Mouse (Mus musculus) frontal cortex, adult (tissue): ENCODE measurements at regions not wholly inside any gene's neighbourhood (a gene's known extent, or its start where the extent isn't known, plus 50 kb on each side); places are given as distances from the start of the nearest gene placed in this dataset.

Source experiments
- ATAC-seq: cut with Nextera tagmentation; 2 replicates; pipeline ENCODE4 v1.9.2; 2017; ENCODE audit warnings: mild to moderate bottlenecking, moderate library complexity, mixed read lengths; ENCODE audit not compliant: low TSS enrichment

DNA sequence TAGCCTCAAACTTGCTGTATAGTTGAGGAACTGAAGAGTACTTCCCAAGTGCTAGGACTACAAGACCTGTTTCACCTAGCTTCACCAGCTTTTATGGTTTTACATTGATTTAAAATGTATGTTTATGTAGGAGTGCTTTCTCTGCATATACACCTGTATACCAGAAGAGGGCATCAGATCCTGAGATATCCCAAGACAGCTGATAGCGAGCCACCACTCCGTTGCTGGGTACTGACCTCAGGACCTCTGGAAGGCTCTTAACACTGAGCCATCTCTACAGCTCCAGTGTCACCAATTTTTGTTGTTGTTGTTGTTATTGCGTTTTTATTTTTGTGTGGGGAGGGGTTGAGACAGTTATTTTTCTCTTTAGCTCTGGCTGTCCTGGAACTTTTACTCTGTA, 55.9 kb upstream of the Ddx3x start:
- ATAC-seq = peak; percentile 67

DNA sequence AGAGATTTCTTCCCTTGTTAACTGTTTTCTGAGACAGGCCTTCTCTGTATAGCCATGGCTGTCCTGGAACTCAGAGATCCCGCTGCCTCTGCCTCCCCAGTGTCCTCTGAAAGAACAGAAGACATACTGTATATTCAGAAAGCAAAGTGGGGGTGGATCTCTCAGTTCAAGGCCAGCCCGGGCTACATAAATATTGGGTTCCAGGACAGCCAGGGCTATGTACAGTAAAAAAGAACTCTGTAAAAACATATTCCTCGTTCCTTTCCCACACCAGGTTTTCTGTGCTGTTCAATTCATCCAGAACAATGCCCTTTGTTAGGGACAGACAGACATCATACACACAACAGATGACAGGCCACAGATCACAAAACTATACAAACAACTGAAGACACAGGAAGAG, 54.3 kb upstream of the Ddx3x start:
- ATAC-seq = no peak

DNA sequence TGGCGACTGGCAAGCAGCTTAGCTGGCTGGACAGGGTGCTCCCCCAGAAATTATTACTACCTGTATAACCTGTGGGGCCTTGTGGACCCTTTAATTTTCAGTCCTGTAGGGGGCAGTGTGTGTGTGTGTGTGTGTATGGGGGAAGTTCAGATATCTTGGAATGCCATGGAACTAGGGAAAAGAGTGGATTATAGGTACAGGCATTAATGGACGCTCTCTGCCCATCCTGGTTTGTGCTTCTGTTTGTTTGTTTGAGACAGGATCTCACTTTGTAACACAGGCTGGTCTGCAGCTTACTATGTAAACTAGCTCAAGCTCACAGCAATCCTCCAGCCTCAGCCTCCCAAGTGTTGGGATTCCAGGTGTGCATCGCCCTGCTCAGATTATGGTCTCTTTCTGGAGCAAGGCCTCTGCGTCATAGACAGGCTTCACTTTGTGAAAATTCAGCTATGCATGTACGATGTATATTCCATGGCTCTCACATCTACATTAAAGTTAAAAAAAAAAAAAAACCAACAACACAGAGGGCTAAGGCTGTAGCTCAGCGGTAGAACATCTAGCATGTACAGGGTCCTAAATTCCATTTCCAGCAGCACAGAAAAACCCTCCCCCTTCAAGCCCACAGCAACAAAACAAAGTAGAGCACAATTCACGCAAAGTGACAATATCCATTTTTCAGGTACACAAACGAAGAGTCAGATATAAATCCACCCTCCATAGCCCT, 50.7 kb upstream of the Ddx3x start:
- ATAC-seq = peak; percentile 60

DNA sequence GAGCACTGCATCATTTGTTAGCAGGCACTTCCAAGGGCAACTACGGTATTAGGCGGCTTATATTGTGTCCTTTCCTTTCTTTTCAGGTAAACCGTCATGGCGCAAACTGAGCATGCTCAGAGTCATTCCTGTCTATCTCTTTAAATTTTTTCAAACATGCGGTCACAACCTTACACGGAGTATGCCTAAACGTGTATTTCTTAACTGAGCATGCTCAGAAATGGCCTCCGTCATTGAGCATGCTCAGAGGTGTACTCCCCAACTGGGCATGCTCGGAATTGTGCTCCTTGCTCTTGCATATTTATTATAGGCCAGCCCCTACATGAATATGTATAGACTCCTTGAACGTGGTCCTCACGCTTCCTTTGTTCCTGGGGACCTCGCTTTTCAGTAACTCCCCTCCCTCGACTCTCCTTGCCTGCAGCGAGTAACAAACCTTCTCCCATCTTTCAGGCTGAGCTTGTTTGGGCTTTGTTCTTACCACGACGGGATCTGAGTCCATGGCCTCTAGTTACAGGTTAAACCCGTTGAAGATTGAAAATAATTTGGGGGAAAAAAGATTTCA, 50.1 kb upstream of the Ddx3x start:
- peak; percentile 99 for ATAC-seq
